Mouse (Mus musculus) ES-Bruce4 (cell line): ENCODE measurements around the gene Edc3.

ENCODE experiments used
- CTCF ChIP-seq: IDR thresholded peaks from one replicate; pipeline ENCODE4 v1.8.1; 2011; ENCODE audit warnings: low read depth, low read length
- EP300 ChIP-seq: IDR thresholded peaks from 2 replicates; pipeline ENCODE4 v1.6.1; 2011; ENCODE audit warnings: low read depth, low read length; ENCODE audit not compliant: insufficient read depth

DNA sequence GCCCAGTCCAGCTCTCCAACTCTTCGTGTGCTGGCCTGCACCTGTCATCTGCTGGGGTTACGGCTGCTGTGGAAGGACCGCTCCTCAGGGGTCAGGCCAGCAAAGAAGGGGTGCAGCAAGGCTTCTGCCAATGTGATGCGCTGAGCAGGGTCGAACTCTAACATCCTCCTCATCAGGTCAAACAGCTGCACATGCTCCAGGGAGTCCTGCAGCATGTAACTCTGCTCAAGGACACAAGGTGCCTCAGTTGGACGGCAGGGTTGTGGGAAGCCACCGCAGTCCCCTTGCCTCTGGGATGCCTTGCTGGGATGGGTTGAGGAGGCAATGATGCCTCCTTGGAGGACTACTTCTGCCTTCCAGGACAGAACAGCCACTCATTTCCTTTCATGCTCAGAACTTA is 42.6 kb downstream of the Edc3 start:
- TF ChIP-seq EP300 (no peak), CTCF (no peak)
